Mouse (Mus musculus) natural killer cell, adult 2 months (primary cell): ENCODE data around the gene Olfr1201.

Source experiments
- DNase-seq, 2 experiments: peaks; one replicate each; pipeline ENCODE4 v3.0.0; 2022; ENCODE audit warnings: low spot score in 2 of 2

Olfr1201 gene

GRCm38 (mm10) chr2:88792736-88793135 lies at the start of gene Olfr1201:
Gene Olfr1201, plus strand, starts transcription at chr2:88793036.
- DNase-seq = no peak

DNA sequence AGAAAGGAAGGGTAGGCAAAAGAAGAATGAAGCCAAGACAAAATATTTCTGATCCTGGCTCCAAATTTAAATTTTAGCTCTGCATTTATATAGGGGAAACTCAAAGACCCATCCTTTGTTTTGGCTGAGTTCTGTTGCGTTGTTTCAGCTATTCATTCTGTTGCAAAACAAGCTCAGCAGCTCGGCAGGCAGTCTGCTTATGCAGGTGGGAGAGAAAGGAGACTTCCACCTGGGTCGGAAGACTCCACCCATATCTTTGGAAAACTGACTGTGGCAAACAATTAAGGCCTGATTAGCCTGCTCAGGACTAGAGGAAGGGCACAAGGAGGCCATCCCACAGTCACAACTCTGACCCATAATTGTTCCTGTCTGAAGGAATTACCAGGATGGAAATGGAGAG lies 49.5 kb upstream of the Olfr1201 start:
- DNase-seq = no peak

GRCm38 (mm10) chr2:88751270-88751669 lies 41.6 kb upstream of the Olfr1201 start, which contains the start of gene Olfr1198:
Gene Olfr1198, minus strand, starts transcription at chr2:88751370.
- no peak for DNase-seq

- DNase-seq = no peak
These were observed 32.5 kb upstream of the Olfr1201 start, which contains the start of gene Olfr1199 for GRCm38 (mm10) chr2:88760369-88760768. Gene Olfr1199, minus strand, starts transcription at chr2:88760469.

GRCm38 (mm10) chr2:88770388-88770787 lies 22.4 kb upstream of the Olfr1201 start, which contains the start of gene Olfr1200:
Gene Olfr1200, minus strand, starts transcription at chr2:88770488.
- no peak for DNase-seq

GRCm38 (mm10) chr2:88814196-88814595 lies 21.4 kb downstream of the Olfr1201 start, which contains the start of gene Olfr1202:
Gene Olfr1202, plus strand, starts transcription at chr2:88814496.
- DNase-seq = no peak

DNA sequence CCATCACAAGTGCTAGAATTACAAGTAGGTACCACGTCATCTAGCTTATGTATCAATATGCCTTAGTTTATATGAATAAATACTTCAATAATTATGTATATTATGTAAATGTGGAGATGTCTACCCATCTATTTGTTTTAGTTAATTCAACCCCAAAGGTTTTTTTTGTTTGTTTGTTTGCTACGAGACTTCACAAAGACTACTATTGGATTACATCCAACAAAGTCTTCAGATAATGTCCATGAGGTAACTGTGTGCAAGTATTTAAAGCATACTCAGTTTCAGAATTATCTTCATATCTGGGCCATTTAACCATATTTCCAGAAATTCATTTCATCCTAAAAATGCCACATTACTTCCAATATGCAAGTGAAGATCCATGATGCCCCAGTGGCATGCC lies 36.6 kb downstream of the Olfr1201 start, which contains the start of gene Olfr1205:
Olfr1205 (plus strand) TSS at position 301 of the 400 bp plus-strand sequence.
- DNase-seq = no peak

DNA sequence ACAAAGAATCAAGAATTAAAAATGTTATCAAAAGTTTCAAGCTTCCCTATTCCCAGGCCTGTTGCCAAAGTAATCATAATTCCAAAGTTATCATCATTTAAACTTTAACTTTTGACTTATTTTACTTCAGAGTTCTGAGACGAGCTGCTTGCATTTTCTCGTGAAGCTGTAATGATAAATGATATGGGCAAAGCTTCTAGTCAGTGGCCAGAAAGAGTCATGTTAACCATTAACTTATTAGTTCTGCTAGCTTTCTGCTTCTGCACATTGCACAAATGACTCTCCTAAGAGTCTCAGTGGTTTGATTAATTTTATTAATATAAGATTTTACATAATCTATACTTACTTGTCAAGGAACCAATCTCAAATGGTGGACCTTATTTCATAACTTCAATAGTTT lies 45.6 kb downstream of the Olfr1201 start:
- DNase-seq = no peak
